Mouse (Mus musculus) gastrocnemius, postnatal 14 days (tissue): ENCODE measurements at regions not wholly inside any gene's neighbourhood (a gene's known extent, or its start where the extent isn't known, plus 50 kb on each side); places are given as distances from the start of the nearest gene placed in this dataset.
"Not testable (repeated sequence)": the region's sequence is repeated elsewhere in the genome, so short reads cannot be mapped to it uniquely, and the experiment has no call there.

Source experiments
- DNase-seq: peaks from one replicate; pipeline ENCODE4 v3.0.0; 2021; ENCODE audit warnings: mixed read lengths
- intact Hi-C: fragments of 180-260 bp; cut with DNase I; formaldehyde crosslinking; loops from one replicate; pipeline ENCODE4 v1.15.1; 2025; ENCODE audit warnings: low total_unique reads

DNA sequence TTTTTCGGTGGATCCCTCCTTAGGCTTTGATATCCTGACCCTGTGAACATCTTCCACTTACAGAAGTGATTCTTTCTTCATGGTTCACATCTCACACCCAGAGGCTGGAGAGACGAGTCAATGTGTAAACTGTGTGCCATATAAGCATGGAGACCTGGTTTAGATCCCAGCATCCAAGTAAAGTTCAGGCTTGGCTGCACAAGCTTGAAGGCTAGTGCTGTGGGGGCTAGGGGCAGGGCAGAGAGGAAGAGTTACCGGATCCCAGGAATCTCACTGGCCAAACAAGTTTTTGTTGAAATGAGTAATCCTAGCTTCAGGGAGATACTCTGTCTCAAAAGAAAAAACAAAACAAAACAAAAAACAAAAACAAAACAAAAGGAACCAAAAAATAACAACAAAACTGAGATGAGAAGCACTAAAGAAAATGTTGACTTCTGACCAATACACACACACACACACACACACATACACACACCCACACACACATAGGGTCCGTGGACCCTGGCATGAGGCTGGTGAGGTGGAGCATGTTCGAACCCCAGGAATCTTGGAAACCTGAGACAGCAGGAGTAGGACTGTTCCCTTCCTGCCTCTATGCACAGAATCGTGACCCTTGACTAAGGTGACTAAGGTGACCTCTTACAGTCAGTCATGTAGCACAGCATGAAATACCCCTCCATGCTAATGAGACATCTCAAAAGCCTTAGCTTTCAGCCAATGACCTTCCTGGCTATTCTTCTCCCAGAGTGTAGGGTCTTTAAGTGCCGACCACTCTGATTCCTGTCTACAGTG lies 55.2 kb downstream of the Gm12728 start:
- DNase-seq, result no peak
- intact Hi-C loops, result no loop called here

DNA sequence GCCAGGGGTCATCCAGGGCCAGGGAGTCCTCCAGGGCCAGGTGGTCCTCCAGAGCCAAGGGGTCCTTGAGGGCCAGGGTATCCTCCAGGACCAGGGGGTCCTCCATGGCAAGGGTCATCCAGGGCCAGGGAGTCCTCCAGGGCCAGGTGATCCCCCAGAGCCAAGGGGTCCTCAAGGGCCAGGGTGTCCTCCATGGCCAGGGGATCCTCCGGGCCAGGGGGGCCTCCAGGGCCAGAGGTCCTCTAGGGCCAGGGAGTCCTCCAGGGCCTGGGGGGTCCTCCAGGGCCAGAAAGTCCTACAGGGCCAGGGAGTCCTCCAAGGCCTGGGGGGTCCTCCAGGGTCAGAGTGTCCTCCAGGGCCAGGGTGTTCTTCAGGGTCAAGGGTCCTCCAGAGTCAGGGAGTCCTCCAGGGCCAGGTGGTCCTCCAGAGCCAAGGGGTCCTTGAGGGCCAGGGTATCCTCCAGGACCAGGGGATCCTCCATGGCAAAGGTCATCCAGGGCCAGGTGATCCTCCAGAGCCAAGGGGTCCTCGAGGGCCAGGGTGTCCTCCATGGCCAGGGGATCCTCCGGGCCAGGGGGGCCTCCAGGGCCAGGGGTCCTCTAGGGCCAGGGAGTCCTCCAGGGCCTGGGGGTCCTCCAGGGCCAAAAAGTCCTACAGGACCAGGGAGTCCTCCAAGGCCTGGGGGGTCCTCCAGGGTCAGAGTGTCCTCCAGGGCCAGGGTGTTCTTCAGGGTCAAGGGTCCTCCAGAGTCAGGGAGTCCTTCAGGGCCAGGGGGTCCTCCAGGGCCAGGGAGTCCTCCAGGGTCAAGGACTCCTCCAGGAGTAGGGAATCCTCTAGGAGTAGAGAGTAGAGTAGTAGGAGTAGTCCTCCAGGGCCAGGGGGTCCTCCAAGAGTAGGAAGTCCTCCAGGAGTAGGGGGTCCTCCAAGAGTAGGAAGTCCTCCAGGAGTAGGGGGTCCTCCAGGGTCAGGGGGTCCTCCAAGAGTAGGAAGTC lies 56.6 kb downstream of the Gm12728 start:
- DNase-seq, intact Hi-C loops: not testable (repeated sequence)

DNA sequence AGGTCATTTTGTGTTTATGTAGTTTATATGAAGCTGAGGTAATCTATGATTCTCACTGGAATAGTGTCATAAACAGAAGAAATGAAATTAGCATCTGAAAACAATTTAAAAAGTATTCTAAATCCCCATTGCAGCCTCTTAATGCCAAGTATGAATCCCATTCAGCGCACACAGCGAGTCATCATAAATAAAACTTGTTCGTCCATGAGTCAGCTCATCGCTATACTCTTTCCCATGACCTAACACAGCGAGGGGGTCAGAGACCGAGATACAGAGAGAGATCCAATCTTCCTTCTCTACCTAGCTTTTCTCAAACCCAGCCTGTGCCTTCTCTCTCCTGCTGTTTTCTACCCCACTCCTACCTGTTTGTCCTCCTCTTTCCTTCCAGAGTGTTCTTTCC lies 63.4 kb downstream of the Gm12728 start:
- no peak for DNase-seq
- intact Hi-C loops, result no loop called here

DNA sequence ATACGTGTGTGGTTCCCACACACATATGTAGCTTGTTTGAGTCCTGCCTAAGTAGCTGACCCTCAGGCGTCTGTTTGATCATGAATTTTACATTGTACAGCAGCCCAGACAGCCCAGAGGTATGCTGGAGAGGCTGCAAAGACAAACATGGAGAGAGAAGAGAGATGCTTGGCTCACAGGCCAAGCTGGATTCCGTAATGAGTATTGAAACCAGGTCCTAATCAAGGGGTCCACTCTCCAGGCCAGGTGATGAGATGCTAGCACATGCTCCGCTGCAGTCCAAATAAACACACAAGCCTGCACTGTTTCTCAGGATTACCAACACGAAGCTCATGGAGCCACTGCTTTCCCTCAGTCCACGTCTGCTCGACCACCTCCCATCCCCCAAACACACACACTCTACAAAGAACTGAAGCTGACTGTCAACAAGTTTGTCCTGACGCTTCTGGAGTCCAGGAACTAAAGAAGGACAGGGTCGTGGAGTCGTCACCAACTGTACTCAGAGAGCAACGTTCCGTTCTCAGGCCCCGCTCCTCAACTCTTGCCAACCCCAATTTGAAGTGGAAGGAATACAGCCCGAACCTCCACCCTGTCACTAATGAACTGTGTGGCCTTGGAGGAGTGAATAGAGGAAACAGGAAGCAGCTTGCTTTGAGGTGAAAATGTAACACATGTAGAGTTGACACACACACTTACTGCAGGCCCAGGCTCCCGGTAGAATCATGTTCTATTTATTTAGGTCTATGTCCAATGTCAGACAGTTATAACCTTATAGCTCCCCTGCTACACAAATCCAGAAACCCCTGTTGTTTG lies 69.6 kb downstream of the Gm12728 start:
- intact Hi-C loops, result no loop called here
- no peak for DNase-seq

DNA sequence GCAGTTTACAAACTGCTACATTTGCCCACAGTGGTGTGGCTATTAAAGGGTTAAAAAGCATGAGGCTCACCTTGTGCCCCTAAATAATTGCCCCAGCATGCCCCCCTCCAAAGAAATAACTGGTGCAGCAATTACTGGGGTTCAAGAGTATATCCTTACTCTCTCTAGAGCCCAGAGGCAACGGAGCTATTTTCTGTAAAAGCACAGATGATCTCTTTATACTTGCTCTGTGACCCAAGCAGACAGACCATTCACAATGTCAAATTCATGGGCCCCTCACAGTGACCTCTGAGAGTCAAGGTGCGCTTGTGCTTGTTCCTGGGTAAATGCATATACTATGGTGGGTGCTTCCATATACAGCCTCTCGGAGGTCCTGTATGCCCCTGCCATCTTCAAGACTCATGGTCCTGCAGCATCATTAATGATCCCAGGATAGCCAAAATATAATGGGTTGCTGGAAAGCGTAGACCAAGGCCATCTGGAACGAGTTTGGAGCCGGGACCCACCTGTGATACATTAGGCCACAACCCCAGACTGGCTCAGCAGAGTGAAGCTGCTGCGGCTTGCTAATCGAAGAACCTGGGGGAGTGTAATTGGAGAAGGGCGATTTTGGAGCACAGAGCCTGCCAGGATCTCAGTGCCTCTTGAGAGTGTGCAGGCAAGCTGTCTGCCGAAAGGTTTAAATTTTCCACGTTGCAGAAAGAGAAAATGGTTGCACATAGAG lies 71.4 kb downstream of the Gm12728 start:
- peak; percentile 31 for DNase-seq
- intact Hi-C loops, result no loop called here

DNA sequence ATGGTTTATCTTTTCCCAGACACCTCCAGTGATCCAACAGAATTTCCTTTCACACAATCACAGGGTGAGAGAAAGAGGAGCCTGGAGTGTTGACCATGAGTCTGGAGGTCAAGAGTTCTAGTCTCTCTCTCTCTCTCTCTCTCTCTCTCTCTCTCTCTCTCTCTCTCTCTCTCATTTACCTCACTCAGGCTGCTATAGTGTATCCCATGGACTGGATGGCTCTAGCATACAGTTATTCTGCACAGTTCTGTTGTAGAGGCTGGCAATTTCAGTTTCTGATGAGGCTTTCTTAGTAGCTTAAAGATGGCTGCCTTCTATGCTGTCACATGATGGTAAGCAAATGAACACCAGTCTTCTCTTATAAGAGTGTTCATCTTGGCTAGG lies 72.0 kb downstream of the Gm12728 start:
- intact Hi-C loops, result no loop called here
- DNase-seq, result no peak

DNA sequence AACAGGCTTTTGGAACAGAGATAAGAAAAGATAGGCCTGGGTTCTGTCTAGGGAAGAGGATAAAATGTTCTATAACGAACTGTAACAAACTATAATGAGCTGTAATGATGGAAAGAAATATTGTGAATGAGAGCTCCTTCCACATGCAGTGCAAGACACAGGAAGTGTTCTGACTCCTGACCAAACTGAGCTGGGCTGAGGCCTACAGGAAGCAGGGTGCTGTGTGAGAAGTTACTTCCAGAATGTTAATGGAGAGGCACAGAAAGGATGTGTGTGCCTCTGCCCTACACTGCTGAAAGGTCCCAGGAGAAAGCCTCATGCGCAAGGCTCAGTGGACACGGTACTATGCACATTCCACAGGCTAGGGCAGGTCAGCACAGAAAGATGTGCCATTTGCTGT lies 80.8 kb downstream of the Gm12728 start:
- DNase-seq, result no peak
- intact Hi-C loops, result no loop called here

DNA sequence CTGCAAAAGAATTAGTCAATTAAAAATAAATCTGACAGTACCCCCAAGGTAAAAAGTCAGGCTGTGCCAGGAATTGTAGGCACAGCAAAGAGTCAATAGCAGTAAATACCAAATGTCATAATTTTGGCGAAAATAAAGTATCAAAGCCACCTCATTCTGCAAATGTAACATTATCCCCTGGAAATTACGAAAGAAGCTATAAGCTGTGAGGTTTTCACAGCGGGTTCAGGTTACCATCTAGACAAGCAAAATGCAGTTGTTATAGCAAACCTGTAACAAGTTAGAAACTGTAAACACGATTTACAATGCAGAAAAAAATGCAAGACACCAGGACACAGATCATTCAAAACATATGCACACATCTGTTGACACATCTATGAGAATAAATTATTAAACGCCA lies 87.6 kb downstream of the Gm12728 start:
- intact Hi-C loops, result no loop called here
- no peak for DNase-seq

DNA sequence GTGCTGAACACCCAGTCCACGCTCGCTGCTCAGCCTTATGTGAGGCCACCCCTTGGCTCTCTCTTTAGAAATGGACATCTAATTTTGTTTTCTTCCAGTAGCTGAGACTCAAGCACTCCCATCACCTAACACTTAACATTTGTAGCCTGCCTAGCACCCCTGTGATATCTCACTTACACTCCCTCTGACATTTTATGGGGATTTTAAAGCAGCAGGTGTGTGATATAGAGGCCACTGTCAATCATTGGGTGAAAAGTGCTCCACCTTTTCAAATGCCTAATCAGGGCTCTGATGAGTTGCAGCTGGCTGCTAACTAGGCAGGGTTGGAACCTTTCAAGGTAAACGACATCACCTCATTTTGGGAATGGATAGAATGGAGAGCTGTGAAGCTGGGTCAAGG lies 90.2 kb downstream of the Gm12728 start:
- intact Hi-C loops, result no loop called here
- DNase-seq, result no peak

DNA sequence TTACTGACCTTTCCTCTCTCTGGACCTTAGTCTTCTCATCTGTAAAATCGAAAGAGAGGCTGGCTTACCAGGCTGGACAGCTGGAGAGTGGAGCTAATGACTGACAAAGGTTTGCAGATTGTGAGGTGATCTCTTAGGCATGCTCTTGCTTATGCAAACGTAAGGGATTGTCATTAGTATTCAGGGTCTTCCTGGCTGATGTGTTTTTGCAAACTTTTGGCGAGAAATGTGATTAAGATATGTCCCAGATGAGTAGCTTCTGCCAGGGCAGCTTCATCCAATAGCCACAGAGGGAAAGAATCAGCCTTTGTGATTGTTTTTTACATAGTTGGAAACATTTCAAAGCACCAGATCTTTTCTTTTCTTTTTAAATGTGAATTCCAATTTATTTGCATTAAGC lies 95.1 kb downstream of the Gm12728 start:
- intact Hi-C loops, result no loop called here
- DNase-seq, result no peak

DNA sequence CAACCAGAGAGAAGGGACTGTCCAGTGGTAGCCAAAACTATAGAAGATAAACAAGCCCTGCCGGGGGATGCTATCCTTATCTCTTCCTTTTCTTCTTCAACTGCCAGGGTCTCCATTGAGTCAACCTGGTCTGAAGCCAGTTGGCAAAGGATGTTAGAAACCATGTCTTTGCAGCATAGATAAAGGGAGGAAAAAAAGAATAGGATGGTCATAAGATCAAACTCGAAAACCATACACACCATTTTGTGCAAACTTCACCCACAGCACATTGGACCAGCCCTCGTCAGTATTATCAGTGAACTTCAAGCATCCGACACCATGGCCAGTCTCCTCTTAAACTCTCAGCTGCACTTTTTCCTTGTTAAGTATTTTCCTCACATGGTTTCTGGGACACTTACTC lies 101.8 kb downstream of the Gm12728 start:
- DNase-seq, result no peak
- intact Hi-C loops, result no loop called here

DNA sequence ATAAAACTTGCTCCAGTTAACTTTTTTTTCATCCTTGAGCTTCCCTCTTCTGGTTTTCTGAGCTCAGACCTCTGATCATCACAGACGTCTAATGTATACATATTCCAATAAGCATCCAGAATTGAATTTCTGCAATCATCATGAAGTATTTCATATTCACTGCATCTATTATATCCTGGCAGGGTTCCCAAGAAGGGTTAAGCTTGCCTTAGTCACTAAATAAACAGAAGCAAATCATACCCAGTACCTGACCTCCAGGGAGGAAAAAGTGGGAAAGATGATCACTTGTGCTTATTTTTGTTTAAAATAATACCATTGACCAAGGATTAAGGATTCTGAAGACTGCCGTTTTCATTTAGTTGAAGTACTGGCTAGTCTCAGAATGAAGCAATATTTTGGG lies 102.4 kb downstream of the Gm12728 start:
- intact Hi-C loops, result no loop called here
- no peak for DNase-seq

DNA sequence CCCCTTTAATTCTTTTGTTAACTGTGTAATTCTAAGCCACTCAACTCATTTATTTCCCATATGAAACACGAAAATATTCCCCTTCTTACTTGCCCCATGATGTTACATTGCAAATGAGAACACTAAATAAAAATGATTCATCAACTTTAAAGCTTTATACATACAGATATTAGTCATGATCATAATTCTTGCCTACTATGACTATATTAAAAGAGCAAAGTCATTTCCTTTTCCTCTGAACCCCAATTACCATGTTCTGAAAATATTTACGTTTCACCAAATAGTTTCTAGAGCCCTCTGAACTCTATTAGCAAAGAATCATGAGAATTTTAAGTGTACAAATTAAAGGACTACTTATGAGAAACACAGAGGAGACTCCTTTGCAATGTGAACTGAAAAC lies 105.4 kb downstream of the Gm12728 start:
- no peak for DNase-seq
- intact Hi-C loops, result no loop called here

DNA sequence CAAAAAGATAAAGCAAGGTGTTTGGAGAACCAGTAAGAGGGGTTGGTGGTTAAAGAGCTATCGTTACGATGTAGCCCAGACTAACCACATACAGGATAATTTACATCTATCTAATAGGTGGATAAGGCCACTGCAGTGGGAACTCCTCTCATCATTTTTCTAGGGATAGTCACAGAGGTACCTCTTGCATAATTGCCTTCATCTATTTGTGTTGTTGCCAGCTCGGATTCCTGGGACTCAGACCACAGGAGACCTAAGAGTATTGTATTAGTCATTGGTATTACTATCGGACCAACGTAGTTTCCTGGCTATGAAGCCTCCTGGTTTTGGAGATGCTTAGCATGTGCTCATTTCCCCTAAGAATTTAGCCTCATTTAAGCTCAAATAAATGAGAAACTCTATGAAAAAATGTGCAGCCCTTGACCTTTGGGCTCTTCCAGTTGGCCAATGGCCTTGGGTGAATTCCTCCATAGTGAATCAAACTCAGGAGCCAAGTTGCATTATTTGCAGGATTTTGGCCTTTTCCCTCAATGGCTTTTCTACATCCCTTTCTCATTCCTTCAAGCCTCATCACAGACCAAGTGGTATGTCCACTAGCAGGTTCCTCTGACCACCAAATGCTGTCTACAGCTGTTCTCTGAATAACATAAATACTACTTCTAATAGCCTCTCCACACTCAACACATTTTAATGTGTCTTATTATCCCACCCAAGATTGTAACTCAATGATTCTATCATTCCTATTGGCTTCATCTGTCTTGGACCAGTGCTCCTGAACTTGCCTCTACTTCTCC lies 108.6 kb downstream of the Gm12728 start:
- peak; percentile 16 for DNase-seq
- intact Hi-C loops, result no loop called here

DNA sequence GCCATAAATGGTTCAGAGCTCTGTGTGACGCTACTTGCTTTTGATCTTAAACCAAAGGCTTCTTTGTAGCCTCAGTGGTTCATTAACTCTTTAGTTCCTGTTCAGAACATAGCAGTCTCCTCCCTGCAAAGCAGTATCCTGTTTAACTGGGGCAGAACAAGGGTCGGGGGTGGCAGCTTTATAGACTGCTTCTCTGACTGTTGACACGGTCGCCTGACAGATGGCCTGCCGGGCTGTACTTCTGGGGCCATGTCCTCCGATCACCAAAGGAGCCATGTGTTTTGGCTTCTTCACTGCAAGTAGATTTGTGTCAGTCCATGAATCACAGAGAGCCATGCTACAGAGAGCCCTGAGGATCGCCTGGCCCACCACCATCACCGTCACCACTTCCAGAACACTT lies 115.2 kb downstream of the Gm12728 start:
- intact Hi-C loops, result no loop called here
- DNase-seq, result no peak

DNA sequence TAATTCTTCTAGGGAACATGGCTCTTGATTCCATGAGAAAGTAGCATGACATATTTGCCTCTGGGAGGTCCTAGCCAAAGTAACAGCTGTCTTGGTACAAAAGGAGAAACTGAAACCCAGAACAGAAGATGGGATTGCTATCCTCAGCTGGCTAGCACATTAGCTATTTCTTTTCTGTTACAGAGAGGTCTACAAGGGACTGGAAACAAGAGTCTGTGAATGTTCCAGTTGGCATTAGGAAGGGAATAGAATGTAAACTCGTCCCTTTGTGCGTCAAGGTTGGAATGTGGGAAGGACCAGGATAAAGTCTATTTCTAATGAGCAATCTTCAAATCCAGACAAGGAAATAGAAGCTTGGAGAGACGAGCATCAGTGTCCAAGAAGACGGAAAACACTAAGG lies 116.7 kb downstream of the Gm12728 start:
- intact Hi-C loops, result no loop called here
- no peak for DNase-seq

DNA sequence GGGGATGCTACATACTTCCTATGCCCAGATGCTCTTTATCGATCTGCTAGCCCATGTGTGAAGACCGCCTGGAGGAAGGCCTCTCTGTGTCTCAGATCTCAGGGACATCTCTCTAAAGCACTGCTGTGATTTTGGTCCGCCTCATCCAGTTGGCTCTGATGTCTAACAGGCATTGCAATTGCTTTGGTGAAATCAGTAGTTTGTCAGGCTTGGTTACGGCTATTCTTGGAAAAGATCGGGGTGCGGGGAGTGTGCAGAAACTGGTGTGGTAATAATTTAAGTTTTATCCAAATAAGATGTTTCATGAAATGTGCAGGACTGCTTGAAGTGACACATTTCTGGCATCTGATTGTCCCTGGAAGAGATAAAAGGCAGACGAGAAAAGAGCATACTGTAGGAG lies 117.9 kb downstream of the Gm12728 start:
- DNase-seq, result no peak

DNA sequence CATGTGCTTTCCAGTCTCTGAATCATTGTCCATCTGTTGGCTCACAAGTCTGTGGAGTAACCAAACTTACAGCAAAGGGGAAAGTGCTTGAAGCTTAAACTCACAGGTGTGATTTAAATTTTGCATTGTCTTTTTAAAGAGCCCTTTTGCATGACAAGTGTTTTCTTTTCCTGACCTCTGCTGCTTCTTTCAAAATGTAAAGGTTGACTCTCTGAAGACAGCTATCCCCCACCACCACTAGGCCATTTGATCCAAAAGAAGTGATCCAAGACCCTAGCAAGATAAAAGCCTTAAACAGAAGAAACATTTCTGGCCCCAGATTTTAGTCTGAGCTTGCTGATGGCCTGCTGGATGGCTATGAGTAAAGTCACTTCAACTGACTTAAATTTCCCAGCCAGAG lies 118.6 kb downstream of the Gm12728 start:
- DNase-seq, result no peak
- intact Hi-C loops, result no loop called here

More for the DNA sequence above, 117.9 kb downstream of the Gm12728 start:
- intact Hi-C loops, result no loop called here

DNA sequence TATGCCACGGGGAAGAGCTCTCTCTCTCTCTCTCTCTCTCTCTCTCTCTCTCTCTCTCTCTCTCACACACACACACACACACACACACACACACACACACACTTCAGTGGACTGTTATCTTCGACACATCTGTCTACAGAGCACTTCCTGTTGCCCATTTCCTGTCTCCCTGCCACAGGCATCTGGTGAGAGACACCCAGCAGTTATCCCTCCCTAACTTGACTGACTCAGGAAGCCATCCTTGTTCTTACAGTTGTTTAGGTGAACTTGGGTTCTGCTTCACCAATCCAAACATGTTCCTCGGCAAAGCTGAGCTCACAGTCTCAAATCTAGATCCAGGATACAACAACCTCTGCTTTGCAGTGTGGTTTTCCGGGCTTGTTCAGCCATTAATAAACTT lies 119.6 kb downstream of the Gm12728 start:
- no peak for DNase-seq
- intact Hi-C loops, result no loop called here
